Mouse (Mus musculus): Measurements from ENCODE around the gene Ankrd33.

- no peak for TF ChIP-seq NELFE (IDR thresholded peaks at IDR 0.05; ENCODE audit: low read depth, low read length)
- no peak for TF ChIP-seq CTCF (IDR thresholded peaks at IDR 0.05 in 2 of 3, conservative IDR thresholded peaks at IDR 0.05 in 1 of 3; ENCODE audit: control insufficient read depth in 1 of 3, insufficient read depth in 1 of 3, low read depth in 2 of 3, low read length in 3 of 3, poor library complexity in 1 of 3, severe bottlenecking in 1 of 3)
- TF ChIP-seq TCF12 (IDR thresholded peaks at IDR 0.05; ENCODE audit: low read depth, low read length) = no peak
- no peak for TF ChIP-seq POLR2A (IDR thresholded peaks at IDR 0.05; ENCODE audit: control insufficient read depth in 1 of 2, insufficient read depth in 1 of 2, low read depth in 1 of 2, low read length in 2 of 2, poor library complexity in 1 of 2)
These were observed 48.4 kb upstream of the Ankrd33 start for GRCm38 (mm10) chr15:101066920-101067696.
